ENCODE assay signal across 16 mouse cellular contexts in the genomic region with DNA sequence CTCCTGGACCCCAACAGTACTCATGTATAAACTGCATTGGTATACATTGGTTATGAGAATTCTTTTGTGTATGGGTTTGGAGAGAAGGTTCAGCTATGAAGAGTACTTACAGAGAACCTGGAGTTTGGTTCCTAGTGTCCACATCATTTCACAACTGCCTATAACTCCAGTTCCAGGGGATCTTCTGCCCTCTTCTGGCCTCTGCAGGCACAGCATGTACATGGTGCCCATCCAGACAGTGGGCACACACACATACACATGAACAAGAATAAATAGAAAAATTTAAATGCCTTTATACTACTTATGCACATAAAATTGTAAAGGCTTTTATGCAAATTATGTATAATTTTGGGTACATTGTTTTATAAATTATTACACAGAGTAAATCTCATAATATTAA. TPM values are rescaled to one million over a fixed set of nuclear protein-coding genes. Genes with fewer than 3 reads are reported as not detected.
DNase-seq lines count a peak whose midpoint lies in the region; ATAC-seq and TF ChIP-seq lines count a peak whose summit lies in the region.
"Had no signal": no experiment of that assay in that cellular context is flagged by ENCODE, and none has a peak within 500 bp of the region (broad histone marks: within the 10 kb centered on the region; RNA-seq: fewer than 3 reads in every experiment).

No protein-coding gene starts in this region.

- no peak for ATAC-seq in hindbrain, postnatal 0 days
- ATAC-seq in hindbrain, embryonic 14.5 days (ENCODE audit: low FRiP score): no peak
- no peak for ATAC-seq in midbrain, postnatal 0 days (ENCODE audit: low FRiP score)
- ATAC-seq in midbrain, embryonic 14.5 days (ENCODE audit: low FRiP score, low TSS enrichment): no peak
- ATAC-seq: activated CD4-positive, CD25-positive, alpha-beta regulatory T cell, adult 4 months; CD4-positive, CD25-positive, alpha-beta regulatory T cell, adult 4 months had no signal

- in situ Hi-C loops in ES-E14 (cut with MboI; ENCODE audit: low sequenced_read_pairs in 2 of 2, unreplicated experiment in 2 of 2): loop anchor here in 1 of 2 experiments (5.0 kb wide), 1 partner anchor 329 kb away; no protein-coding TSS in a partner anchor

- peak; percentile 11; the same call in 1 of the 2 replicates for TF ChIP-seq CTCF in hindbrain, postnatal 0 days (IDR thresholded peaks at IDR 0.05; ENCODE audit: low read depth)
- peak; percentile 28 for TF ChIP-seq CTCF in midbrain, postnatal 0 days (IDR thresholded peaks at IDR 0.05)

- no peak overlapping the region for H3K9ac ChIP-seq in hindbrain, postnatal 0 days (replicated peaks; ENCODE audit: low read length)
- H3K9ac ChIP-seq in hindbrain, embryonic 14.5 days: no peak overlapping the region
- no peak overlapping the region for H3K9ac ChIP-seq in midbrain, postnatal 0 days (replicated peaks; ENCODE audit: low read length, poor library complexity, severe bottlenecking)
- no peak overlapping the region for H3K9ac ChIP-seq in midbrain, embryonic 14.5 days (replicated peaks; ENCODE audit: low read length)
- no peak overlapping the region for H3K9ac ChIP-seq in ES-E14 (ENCODE audit: insufficient read depth, low read depth, low read length, poor library complexity, severe bottlenecking)

- no peak overlapping the region for H3K4me3 ChIP-seq in hindbrain, postnatal 0 days (ENCODE audit: low read length)
- no peak overlapping the region for H3K4me3 ChIP-seq in hindbrain, embryonic 14.5 days (replicated peaks; ENCODE audit: low read length)
- H3K4me3 ChIP-seq in midbrain, postnatal 0 days (ENCODE audit: low read depth, low read length): no peak overlapping the region
- H3K4me3 ChIP-seq in midbrain, embryonic 14.5 days (replicated peaks; ENCODE audit: low read depth, low read length): no peak overlapping the region
- H3K4me3 ChIP-seq in ES-E14 (ENCODE audit: insufficient read depth in 1 of 2, low read depth in 1 of 2, low read length in 2 of 2, poor library complexity in 1 of 2, severe bottlenecking in 1 of 2): no peak overlapping the region
- H3K4me3 ChIP-seq: embryonic facial prominence, embryonic 10.5 days; heart, embryonic 10.5 days; myocyte had no signal

- no peak overlapping the region for H3K4me2 ChIP-seq in hindbrain, postnatal 0 days (ENCODE audit: low read depth, low read length)
- no peak overlapping the region for H3K4me2 ChIP-seq in hindbrain, embryonic 14.5 days (replicated peaks)
- H3K4me2 ChIP-seq in midbrain, postnatal 0 days (ENCODE audit: low read depth, low read length, poor library complexity, severe bottlenecking): no peak overlapping the region
- no peak overlapping the region for H3K4me2 ChIP-seq in midbrain, embryonic 14.5 days (ENCODE audit: low read length)

- no peak for DNase-seq in hindbrain, postnatal 0 days (ENCODE audit: low spot score)
- DNase-seq in hindbrain, embryonic 14.5 days (ENCODE audit: low spot score): no peak
- DNase-seq in midbrain, postnatal 0 days (ENCODE audit: low spot score): no peak
- no peak for DNase-seq in midbrain, embryonic 14.5 days
- peak; percentile 17 for DNase-seq in ES-E14 (ENCODE audit: low read depth, low spot score)
- DNase-seq in thymus, postnatal 36 days: peak; percentile 6 to 7
- DNase-seq in retina, embryonic 14.5 days (ENCODE audit: low spot score): no peak
- DNase-seq: cerebellum, adult 8-10 months; kidney, adult 11 months; lung, adult 2 months had no signal

- H3K4me1 ChIP-seq in hindbrain, postnatal 0 days (ENCODE audit: insufficient read depth, low read length): no peaks in the 10 kb centered on the region
- H3K4me1 ChIP-seq in hindbrain, embryonic 14.5 days (replicated peaks; ENCODE audit: control insufficient read depth, insufficient read depth, low read length): no peaks in the 10 kb centered on the region
- 0 out of 2 replicates have a peak, but pooled peaks cover 2% of the 10 kb centered on the region for H3K4me1 ChIP-seq in midbrain, postnatal 0 days (ENCODE audit: insufficient read depth, low read length)
- H3K4me1 ChIP-seq in midbrain, embryonic 14.5 days (ENCODE audit: control insufficient read depth, insufficient read depth, low read length): no peaks in the 10 kb centered on the region
- H3K4me1 ChIP-seq in ES-E14 (ENCODE audit: control insufficient read depth in 2 of 2, insufficient read depth in 2 of 2, low read length in 2 of 2, poor library complexity in 1 of 2): no peaks in the 10 kb centered on the region
- H3K4me1 ChIP-seq: embryonic facial prominence, embryonic 10.5 days had no signal

- no peaks in the 10 kb centered on the region for H3K36me3 ChIP-seq in hindbrain, postnatal 0 days (ENCODE audit: insufficient read depth, low read length)
- no peaks in the 10 kb centered on the region for H3K36me3 ChIP-seq in hindbrain, embryonic 14.5 days (replicated peaks; ENCODE audit: control insufficient read depth, insufficient read depth)
- no peaks in the 10 kb centered on the region for H3K36me3 ChIP-seq in midbrain, postnatal 0 days (ENCODE audit: insufficient read depth, low read length)
- no peaks in the 10 kb centered on the region for H3K36me3 ChIP-seq in midbrain, embryonic 14.5 days (ENCODE audit: control insufficient read depth, insufficient read depth, low read length)
- no peaks in the 10 kb centered on the region for H3K36me3 ChIP-seq in ES-E14 (ENCODE audit: control insufficient read depth, insufficient read depth, low read length, poor library complexity, severe bottlenecking)
- H3K36me3 ChIP-seq: embryonic facial prominence, embryonic 10.5 days; heart, embryonic 10.5 days had no signal

- no peaks in the 10 kb centered on the region for H3K27me3 ChIP-seq in hindbrain, postnatal 0 days (ENCODE audit: insufficient read depth, low read length)
- H3K27me3 ChIP-seq in hindbrain, embryonic 14.5 days (ENCODE audit: control insufficient read depth, insufficient read depth, low read length): no peaks in the 10 kb centered on the region
- no peaks in the 10 kb centered on the region for H3K27me3 ChIP-seq in midbrain, postnatal 0 days (ENCODE audit: insufficient read depth, low read length)
- no peaks in the 10 kb centered on the region for H3K27me3 ChIP-seq in midbrain, embryonic 14.5 days (ENCODE audit: control insufficient read depth, insufficient read depth, low read length)

- H3K9me3 ChIP-seq in hindbrain, postnatal 0 days (ENCODE audit: low read length): no peaks in the 10 kb centered on the region
- H3K9me3 ChIP-seq in hindbrain, embryonic 14.5 days (ENCODE audit: control insufficient read depth, low read length): no peaks in the 10 kb centered on the region
- no peaks in the 10 kb centered on the region for H3K9me3 ChIP-seq in midbrain, postnatal 0 days (ENCODE audit: low read length)
- no peaks in the 10 kb centered on the region for H3K9me3 ChIP-seq in midbrain, embryonic 14.5 days (ENCODE audit: control insufficient read depth, low read length)
- no peaks in the 10 kb centered on the region for H3K9me3 ChIP-seq in ES-E14 (ENCODE audit: control insufficient read depth, insufficient read depth, low read depth, low read length)
- H3K9me3 ChIP-seq: embryonic facial prominence, embryonic 10.5 days; heart, embryonic 10.5 days had no signal

- no peak overlapping the region for H3K27ac ChIP-seq in hindbrain, postnatal 0 days
- H3K27ac ChIP-seq in hindbrain, embryonic 14.5 days: no peak overlapping the region
- no peak overlapping the region for H3K27ac ChIP-seq in midbrain, postnatal 0 days (ENCODE audit: low read depth, low read length)
- H3K27ac ChIP-seq in midbrain, embryonic 14.5 days (replicated peaks; ENCODE audit: low read depth, low read length): no peak overlapping the region
- no peak overlapping the region for H3K27ac ChIP-seq in ES-E14 (ENCODE audit: insufficient read depth, low read depth, low read length, poor library complexity, severe bottlenecking)
- H3K27ac ChIP-seq: embryonic facial prominence, embryonic 10.5 days; heart, embryonic 10.5 days had no signal

TF ChIP-seq in ES-E14, 5 proteins besides CTCF, POLR2A, EP300 and RAD21:
- TF ChIP-seq ZC3H11A (IDR thresholded peaks at IDR 0.05; ENCODE audit: borderline replicate concordance, low read depth, low read length): peak; percentile 76
- no peak for TF ChIP-seq HCFC1 (IDR thresholded peaks at IDR 0.05; ENCODE audit: borderline replicate concordance, insufficient read depth, low read length)
- TF ChIP-seq MAFK (IDR thresholded peaks at IDR 0.05; ENCODE audit: insufficient read depth, low read depth, low read length): no peak

RNA-seq across cellular contexts. Expression of a gene that starts 59.9 kb away (rescaled TPM):
- total RNA-seq in hindbrain, postnatal 0 days (2014; rRNA removed): 42.6 and 43.8 TPM in 2 replicates
- 50.3 TPM in 2 replicates for polyA plus RNA-seq in hindbrain, postnatal 0 days (2015; fragmentation: Nextera tagmentation; extraction: Ambion mirVana)
- polyA plus RNA-seq in hindbrain, embryonic 14.5 days (2014; fragmentation: Nextera tagmentation; extraction: Ambion mirVana): 84.4 and 90.5 TPM in 2 replicates
- 32.9 and 35.7 TPM in 2 replicates for total RNA-seq in midbrain, postnatal 0 days (2014; rRNA removed)
- polyA plus RNA-seq in midbrain, postnatal 0 days (2015; fragmentation: Nextera tagmentation; extraction: Ambion mirVana): 39.5 and 40.2 TPM in 2 replicates
- 35.9 and 39.6 TPM in 2 replicates for polyA plus RNA-seq in midbrain, embryonic 14.5 days (2014; fragmentation: Nextera tagmentation; extraction: Ambion mirVana)
- total RNA-seq in ES-E14 (2012; rRNA removed): 0.13 and 0.26 TPM in 2 replicates
- total RNA-seq: hematopoietic stem cell, adult 5-6 weeks had no signal

Comparison
In these comparisons a context has a peak if more than half of its experiments do, and no peak if none do; other contexts are left out.
1. DNase-seq: peak in ES-E14 (single experiment) and thymus, postnatal 36 days (2 of 2); none in hindbrain, postnatal 0 days (single experiment), hindbrain, embryonic 14.5 days (single experiment), midbrain, postnatal 0 days (single experiment), midbrain, embryonic 14.5 days (single experiment) and retina, embryonic 14.5 days (single experiment).